Comparison of ENCODE assay signal across 13 mouse cellular contexts in genomic region chr4:55563050-55563449, GRCm38 (mm10). TPM values are rescaled to one million over a fixed set of nuclear protein-coding genes. Genes with fewer than 3 reads are reported as not detected.
A peak's percentile ranks its signal among the peaks of the same experiment; 100 is the strongest.
DNase-seq lines count a peak whose midpoint lies in the region; ATAC-seq and TF ChIP-seq lines count a peak whose summit lies in the region.
"Had no signal": no experiment of that assay in that cellular context is flagged by ENCODE, and none has a peak within 500 bp of the region (broad histone marks: within the 10 kb centered on the region; RNA-seq: fewer than 3 reads in every experiment).

No protein-coding gene starts in this region.

- no peaks in the 10 kb centered on the region for H3K4me1 ChIP-seq in hindbrain, postnatal 0 days (ENCODE audit: insufficient read depth, low read length)
- peaks cover 8% of the 10 kb centered on the region; the same call in 1 of the 2 replicates for H3K4me1 ChIP-seq in hindbrain, embryonic 10.5 days (replicated peaks)
- H3K4me1 ChIP-seq in embryonic facial prominence, embryonic 14.5 days (ENCODE audit: control insufficient read depth, insufficient read depth, low read length): peaks cover 13% of the 10 kb centered on the region; the same call in 1 of the 2 replicates

- no peaks in the 10 kb centered on the region for H3K27me3 ChIP-seq in hindbrain, postnatal 0 days (ENCODE audit: insufficient read depth, low read length)
- no peaks in the 10 kb centered on the region for H3K27me3 ChIP-seq in hindbrain, embryonic 10.5 days (ENCODE audit: insufficient read depth, poor library complexity, severe bottlenecking)
- no peaks in the 10 kb centered on the region for H3K27me3 ChIP-seq in embryonic facial prominence, embryonic 14.5 days (replicated peaks; ENCODE audit: control insufficient read depth, insufficient read depth, low read length)

- no peak for ATAC-seq in hindbrain, postnatal 0 days
- no peak for ATAC-seq in embryonic facial prominence, embryonic 14.5 days (ENCODE audit: low read depth)
- ATAC-seq: midbrain, embryonic 16.5 days had no signal

- no peaks in the 10 kb centered on the region for H3K9me3 ChIP-seq in hindbrain, postnatal 0 days (ENCODE audit: low read length)
- H3K9me3 ChIP-seq in hindbrain, embryonic 10.5 days: no peaks in the 10 kb centered on the region
- no peaks in the 10 kb centered on the region for H3K9me3 ChIP-seq in embryonic facial prominence, embryonic 14.5 days (ENCODE audit: control insufficient read depth, low read length)

- H3K36me3 ChIP-seq in hindbrain, postnatal 0 days (ENCODE audit: insufficient read depth, low read length): no peaks in the 10 kb centered on the region
- no peaks in the 10 kb centered on the region for H3K36me3 ChIP-seq in hindbrain, embryonic 10.5 days
- H3K36me3 ChIP-seq in embryonic facial prominence, embryonic 14.5 days (ENCODE audit: control insufficient read depth, insufficient read depth, low read length): no peaks in the 10 kb centered on the region

- no peak for TF ChIP-seq CTCF in hindbrain, postnatal 0 days (IDR thresholded peaks at IDR 0.05; ENCODE audit: low read depth)

- WGBS in hindbrain, postnatal 0 days: 56% methylated on average over 8 of the region's 8 CpGs
- WGBS in hindbrain, embryonic 10.5 days: 74% methylated on average over 8 of the region's 8 CpGs
- 34% methylated on average over 8 of the region's 8 CpGs for WGBS in embryonic facial prominence, embryonic 14.5 days

- DNase-seq in adrenal gland, postnatal 14 days: peak; percentile 13
- no peak for DNase-seq in adrenal gland, adult 8-10 months
- peak; percentile 21 for DNase-seq in hindbrain, postnatal 0 days (ENCODE audit: low spot score)
- no peak for DNase-seq in hindbrain, embryonic 10.5 days (ENCODE audit: low spot score)
- DNase-seq in 3T3-L1 (ENCODE audit: low read depth, low spot score) (peak; percentile 47), liver (no peak)
- DNase-seq in embryonic facial prominence, embryonic 14.5 days (ENCODE audit: low spot score): peak; percentile 57
- DNase-seq in Muller cell, postnatal 12 days (ENCODE audit: inconsistent ontology term): no peak
- DNase-seq: adrenal gland, postnatal 36 days; cerebellum, adult 8-10 months; lung, adult 2 months had no signal

- H3K27ac ChIP-seq in hindbrain, postnatal 0 days: no peak overlapping the region
- no peak overlapping the region; the same call in 1 of the 2 replicates for H3K27ac ChIP-seq in hindbrain, embryonic 10.5 days
- H3K27ac ChIP-seq in embryonic facial prominence, embryonic 14.5 days (replicated peaks; ENCODE audit: low read depth, low read length): no peak overlapping the region

- no peak overlapping the region for H3K9ac ChIP-seq in hindbrain, postnatal 0 days (replicated peaks; ENCODE audit: low read length)
- 0 out of 2 replicates have a peak overlapping the region, but pooled peaks have one; percentile 6 for H3K9ac ChIP-seq in embryonic facial prominence, embryonic 14.5 days (ENCODE audit: low read depth, low read length)

- H3K4me3 ChIP-seq in hindbrain, postnatal 0 days (ENCODE audit: low read length): no peak overlapping the region
- no peak overlapping the region for H3K4me3 ChIP-seq in hindbrain, embryonic 10.5 days
- H3K4me3 ChIP-seq in embryonic facial prominence, embryonic 14.5 days (ENCODE audit: low read depth, low read length): no peak overlapping the region

- no peak overlapping the region for H3K4me2 ChIP-seq in hindbrain, postnatal 0 days (ENCODE audit: low read depth, low read length)
- no peak overlapping the region for H3K4me2 ChIP-seq in embryonic facial prominence, embryonic 14.5 days (ENCODE audit: low read depth, low read length)

RNA-seq across cellular contexts. Expression of gene Klf4, which starts 30.8 kb away (rescaled TPM):
- 25.1 and 36.2 TPM in 2 replicates for total RNA-seq in adrenal gland, postnatal 14 days (2021)
- 10 to 100 TPM; 11.0 to 13.9 (median 12.1) TPM for total RNA-seq in adrenal gland, adult 8-10 months (2022)
- 10.6 and 14.6 TPM in 2 replicates for total RNA-seq in hindbrain, postnatal 0 days (2014; rRNA removed)
- polyA plus RNA-seq in hindbrain, postnatal 0 days (2015; fragmentation: Nextera tagmentation; extraction: Ambion mirVana): 4.0 and 4.3 TPM in 2 replicates
- polyA plus RNA-seq in hindbrain, embryonic 10.5 days (2016; fragmentation: Nextera tagmentation; extraction: Ambion mirVana): 0.92 and 1.1 TPM in 2 replicates
- 24.4 and 27.5 TPM in 2 replicates for polyA plus RNA-seq in embryonic facial prominence, embryonic 14.5 days (2014; fragmentation: Nextera tagmentation; extraction: Ambion mirVana)
- total RNA-seq: MEL had no signal

Comparison
In these comparisons a context has a peak if more than half of its experiments do, and no peak if none do; other contexts are left out.
1. DNase-seq: peak in adrenal gland, postnatal 14 days (single experiment), hindbrain, postnatal 0 days (single experiment), 3T3-L1 (single experiment) and embryonic facial prominence, embryonic 14.5 days (single experiment); none in adrenal gland, adult 8-10 months (single experiment), hindbrain, embryonic 10.5 days (single experiment), Muller cell, postnatal 12 days (single experiment) and liver (single experiment).